Mouse (Mus musculus) lung, embryonic 16.5 days (tissue): ENCODE results near the gene Pald1. TPM values are rescaled to one million over a fixed set of nuclear protein-coding genes. Genes with fewer than 3 reads are reported as not detected.

Experiments used
- ATAC-seq: fragments of 200-750 bp; cut with Nextera tagmentation; 2 replicates; pipeline ENCODE4 v1.8.0; 2017; ENCODE audit warnings: low read depth, mild to moderate bottlenecking, moderate library complexity
- H3K27ac ChIP-seq: fragments of 300-500 bp; sonication (generic); 2 replicates; pipeline ENCODE4 v1.5.1; 2014; ENCODE audit warnings: mild to moderate bottlenecking, control low read depth, low read length
- H3K27me3 ChIP-seq: fragments of 300-500 bp; sonication (generic); 2 replicates; pipeline ENCODE4 v1.6.1; 2014; ENCODE audit warnings: low read depth, low read length, mixed read lengths; ENCODE audit not compliant: control insufficient read depth, insufficient read depth
- H3K36me3 ChIP-seq: fragments of 300-500 bp; sonication (generic); 2 replicates; pipeline ENCODE4 v1.6.1; 2014; ENCODE audit warnings: low read length; ENCODE audit not compliant: control insufficient read depth, insufficient read depth
- H3K4me1 ChIP-seq: fragments of 300-500 bp; sonication (generic); replicated peaks from 2 replicates; pipeline ENCODE4 v1.6.1; 2014; ENCODE audit warnings: low read length, mixed read lengths; ENCODE audit not compliant: control insufficient read depth, insufficient read depth
- H3K4me2 ChIP-seq: fragments of 300-500 bp; sonication (generic); 2 replicates; pipeline ENCODE4 v1.6.1; 2014; ENCODE audit warnings: low read depth, low read length, control low read depth
- H3K4me3 ChIP-seq: fragments of 300-500 bp; sonication (generic); 2 replicates; pipeline ENCODE4 v1.5.1; 2014; ENCODE audit warnings: mild to moderate bottlenecking, low read length, control low read depth
- H3K9ac ChIP-seq: fragments of 300-500 bp; sonication (generic); 2 replicates; pipeline ENCODE4 v1.6.1; 2014; ENCODE audit warnings: low read length, control low read depth
- H3K9me3 ChIP-seq: fragments of 300-500 bp; sonication (generic); 2 replicates; pipeline ENCODE4 v1.6.1; 2016; ENCODE audit warnings: low read length; ENCODE audit not compliant: control insufficient read depth
- WGBS: fragments of 180-500 bp; shearing (Covaris S2); extraction: QIAGEN DNeasy Blood & Tissue Kit; methylation state at CpG from one replicate; pipeline ENCODE4 v1.1.7; 2014; 5-methylcytosine and 5-hydroxymethylcytosine counted together
- polyA plus RNA-seq: library from polyadenylated mRNA; unstranded; fragments of >200 nt; fragmentation: Nextera tagmentation; extraction: Ambion mirVana; gene quantifications from 2 replicates; pipeline ENCODE4 v1.2.1, GENCODE M21; 2015

Gene Pald1
- polyA plus RNA-seq, 1 experiment from 2014 or later = 49.4 TPM

DNA sequence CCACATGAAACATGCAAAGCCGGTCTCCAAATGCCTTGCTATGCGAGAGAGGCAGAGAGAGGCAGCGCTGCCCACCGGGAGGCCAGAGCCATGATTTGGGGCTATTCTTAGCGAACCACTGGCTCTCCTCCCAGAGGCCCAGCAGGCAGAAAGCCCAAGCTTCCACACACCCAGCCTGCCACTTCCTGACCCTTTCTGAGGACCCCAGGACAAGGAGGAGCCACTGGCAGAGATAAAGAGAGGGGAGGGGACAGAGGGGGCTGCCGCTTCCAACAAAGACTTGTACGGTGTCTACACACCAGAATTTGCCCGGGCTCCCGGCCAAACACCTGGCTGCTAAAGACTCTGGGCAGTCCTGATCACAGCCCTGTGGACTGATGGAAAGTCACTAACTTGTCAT is 3.1 kb downstream of the Pald1 start:
- H3K27me3 ChIP-seq = no peaks in the 10 kb centered on the region
- H3K27ac ChIP-seq = peak overlapping the region; percentile 65
- H3K4me2 ChIP-seq = peak overlapping the region; percentile 90
- H3K4me1 ChIP-seq = peaks cover 42% of the 10 kb centered on the region
- WGBS = 9% methylated on average over 9 of the region's 9 CpGs
- peak overlapping the region; percentile 52 for H3K9ac ChIP-seq
- H3K9me3 ChIP-seq = no peaks in the 10 kb centered on the region
- H3K36me3 ChIP-seq = no peaks in the 10 kb centered on the region
- H3K4me3 ChIP-seq = peak overlapping the region; percentile 81
- ATAC-seq = peak; percentile 27

DNA sequence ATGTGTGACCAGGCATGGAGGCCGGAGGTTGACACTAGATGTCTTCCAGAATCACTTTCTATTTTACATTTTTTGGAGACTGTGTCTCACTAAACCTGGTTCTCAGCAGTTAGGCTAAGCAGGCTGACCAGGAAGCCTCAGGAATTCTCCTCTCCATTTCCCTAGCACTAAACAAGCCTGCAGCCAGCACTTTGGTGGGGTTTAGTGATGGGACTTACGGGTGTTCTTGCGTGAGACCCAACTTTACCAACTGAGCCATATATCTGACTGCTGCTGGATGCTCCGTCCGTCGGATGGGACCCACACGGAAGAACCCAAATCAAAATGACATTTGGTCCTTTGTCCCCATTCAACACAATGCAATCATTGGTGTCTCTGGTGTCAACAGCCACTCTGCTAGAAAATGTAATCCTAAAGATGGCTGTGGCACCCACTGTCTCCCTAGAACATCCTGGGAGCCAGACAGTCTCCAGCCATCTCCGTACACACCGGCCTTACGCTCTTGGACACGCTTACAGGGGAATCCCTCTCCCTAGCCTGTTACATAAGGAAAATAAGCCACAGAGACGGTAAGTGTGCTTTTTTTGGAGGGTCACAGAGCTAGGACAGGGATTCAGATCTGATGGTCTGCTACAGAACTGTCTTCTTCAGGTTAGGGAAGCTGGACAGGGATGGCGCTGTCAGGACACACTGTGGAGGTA is 3.8 kb downstream of the Pald1 start:
- Histone ChIP-seq H3K9me3 (no peaks in the 10 kb centered on the region), H3K4me1 (peaks cover 42% of the 10 kb centered on the region), H3K4me2 (peak overlapping the region; percentile 90), H3K27ac (peak overlapping the region; percentile 65), H3K36me3 (no peaks in the 10 kb centered on the region), H3K4me3 (peak overlapping the region; percentile 81; the same call in 1 of the 2 replicates), H3K27me3 (no peaks in the 10 kb centered on the region), H3K9ac (peak overlapping the region; percentile 52; the same call in 1 of the 2 replicates)
- no peak for ATAC-seq
- WGBS = 84% methylated on average over 13 of the region's 13 CpGs

DNA sequence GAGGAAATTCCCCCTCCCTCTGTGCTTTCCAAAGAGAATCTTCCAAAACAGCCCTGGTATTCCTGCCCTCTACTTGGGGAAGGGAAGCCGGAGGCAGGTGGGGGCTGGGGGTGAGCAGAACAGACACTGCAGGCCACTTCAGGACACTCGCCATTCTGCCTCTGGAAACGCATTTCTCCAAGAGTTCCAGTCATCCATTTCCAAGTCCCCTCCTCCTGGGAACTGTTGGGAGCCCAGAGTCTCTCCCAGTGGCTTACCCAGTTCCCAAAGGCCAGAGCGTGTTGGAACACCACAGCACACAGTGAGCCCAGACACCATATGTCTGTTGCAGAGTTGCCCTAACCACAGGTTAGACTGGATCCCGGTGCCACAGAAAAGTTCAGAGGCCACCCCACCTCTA is 4.6 kb downstream of the Pald1 start:
- no peaks in the 10 kb centered on the region for H3K36me3 ChIP-seq
- no peaks in the 10 kb centered on the region for H3K27me3 ChIP-seq
- no peak overlapping the region for H3K4me2 ChIP-seq
- H3K27ac ChIP-seq = no peak overlapping the region
- WGBS = 76% methylated on average over 5 of the region's 5 CpGs
- no peaks in the 10 kb centered on the region for H3K9me3 ChIP-seq
- peaks cover 43% of the 10 kb centered on the region for H3K4me1 ChIP-seq
- no peak overlapping the region for H3K4me3 ChIP-seq
- no peak for ATAC-seq
- no peak overlapping the region for H3K9ac ChIP-seq

DNA sequence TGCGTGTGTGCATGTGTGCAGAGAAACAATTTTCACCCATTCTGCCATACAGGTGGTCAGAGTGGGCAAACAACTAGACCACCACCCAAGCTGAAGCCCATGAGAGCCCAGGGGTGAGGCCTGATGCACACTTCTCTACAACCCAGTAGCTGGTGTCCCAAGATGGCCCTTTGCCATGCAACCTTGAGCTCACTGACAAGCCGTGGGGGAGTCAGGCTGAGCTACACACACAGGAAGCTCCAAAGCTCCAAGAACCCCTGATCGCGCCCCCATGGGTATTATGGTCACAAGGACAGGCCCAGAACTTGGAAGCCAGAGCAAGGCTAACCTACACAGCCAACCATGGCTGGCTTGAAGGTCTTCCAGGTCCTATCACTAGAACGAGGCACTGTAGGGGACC is 5.3 kb downstream of the Pald1 start:
- Histone ChIP-seq H3K36me3 (no peaks in the 10 kb centered on the region), H3K4me2 (no peak overlapping the region), H3K27ac (no peak overlapping the region), H3K4me3 (no peak overlapping the region), H3K9ac (no peak overlapping the region), H3K4me1 (peaks cover 43% of the 10 kb centered on the region), H3K27me3 (no peaks in the 10 kb centered on the region), H3K9me3 (no peaks in the 10 kb centered on the region)
- ATAC-seq = no peak
- 88% methylated on average over 5 of the region's 5 CpGs for WGBS

DNA sequence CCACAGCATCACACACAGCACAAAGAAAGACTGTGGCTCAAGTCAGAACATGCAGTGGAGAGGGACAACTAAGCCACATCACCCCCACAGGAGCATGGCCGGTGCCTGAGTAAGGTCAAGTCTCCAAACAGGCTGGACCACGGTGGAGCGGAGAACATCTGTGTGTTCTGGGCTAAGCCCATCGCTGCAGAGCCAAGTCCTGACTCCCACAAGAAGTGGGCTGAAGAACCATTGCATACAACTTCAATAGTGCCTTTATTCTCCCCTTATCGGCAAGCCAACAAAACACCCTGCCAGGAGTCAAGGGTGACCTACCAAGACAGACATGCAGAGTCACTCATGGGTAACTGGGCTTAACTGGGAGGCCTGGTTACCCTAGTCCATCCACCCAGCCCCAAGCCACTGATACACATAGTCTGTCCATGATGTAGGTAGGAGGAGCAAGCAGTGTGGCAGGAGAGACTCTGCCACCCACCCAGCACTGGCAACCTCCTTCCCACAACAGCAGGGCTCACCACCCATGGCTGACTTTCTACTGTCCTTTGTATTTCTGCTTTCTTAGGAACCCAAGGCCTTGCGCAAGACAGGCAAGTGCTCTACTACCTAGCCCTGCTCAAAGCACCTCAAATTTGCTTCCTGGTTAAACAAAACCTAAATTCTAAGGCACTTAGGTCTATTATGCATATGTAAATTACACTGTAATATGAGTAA is 8.4 kb downstream of the Pald1 start:
- H3K4me1 ChIP-seq = peaks cover 50% of the 10 kb centered on the region
- H3K36me3 ChIP-seq = no peaks in the 10 kb centered on the region
- H3K9me3 ChIP-seq = no peaks in the 10 kb centered on the region
- H3K27ac ChIP-seq = peak overlapping the region; percentile 33
- no peak overlapping the region for H3K4me3 ChIP-seq
- ATAC-seq = no peak
- no peak overlapping the region for H3K4me2 ChIP-seq
- 45% methylated on average over 6 of the region's 6 CpGs for WGBS
- H3K9ac ChIP-seq = no peak overlapping the region
- no peaks in the 10 kb centered on the region for H3K27me3 ChIP-seq

DNA sequence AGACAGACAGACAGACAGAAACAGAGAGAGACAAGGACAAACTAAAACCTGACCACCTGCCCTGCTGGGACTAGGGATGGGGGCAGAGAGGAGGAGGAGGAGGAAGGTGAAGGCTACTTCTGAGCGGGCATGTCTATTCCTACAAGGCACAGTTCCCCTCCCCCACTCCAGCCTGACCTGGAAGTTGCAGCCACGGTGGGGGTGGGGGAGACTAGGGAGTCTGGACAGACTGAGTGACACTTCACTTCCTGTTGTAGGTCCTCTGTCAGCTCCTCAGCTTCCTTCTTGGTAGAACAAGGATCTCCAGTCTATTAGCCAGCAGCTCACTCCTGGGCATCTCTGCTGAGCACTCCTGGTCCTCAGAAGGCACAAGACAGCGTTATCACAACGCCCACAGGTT is 9.3 kb downstream of the Pald1 start:
- Histone ChIP-seq H3K4me2 (no peak overlapping the region), H3K9me3 (no peaks in the 10 kb centered on the region), H3K27ac (peak overlapping the region; percentile 33), H3K36me3 (no peaks in the 10 kb centered on the region), H3K27me3 (no peaks in the 10 kb centered on the region), H3K4me1 (peaks cover 46% of the 10 kb centered on the region), H3K4me3 (no peak overlapping the region), H3K9ac (no peak overlapping the region)
- no peak for ATAC-seq
- 16% methylated on average over 4 of the region's 4 CpGs for WGBS

DNA sequence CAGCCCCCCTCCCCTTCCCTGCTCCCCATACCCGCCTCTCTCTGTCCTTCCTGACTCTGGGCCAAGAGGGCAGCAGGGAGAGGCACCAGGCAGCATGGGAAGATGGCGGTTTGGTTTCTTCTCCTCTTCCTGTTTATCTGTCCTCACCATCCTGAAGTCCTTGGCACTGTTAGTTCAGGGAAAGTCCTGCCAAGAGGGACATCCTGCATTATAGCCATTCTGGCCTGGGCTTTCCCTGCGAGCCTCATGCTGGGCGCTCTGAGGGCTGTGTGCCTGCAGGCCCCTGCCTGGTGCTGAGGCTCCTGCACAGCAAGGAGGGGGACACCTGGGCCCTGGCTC is 10.8 kb downstream of the Pald1 start:
- Histone ChIP-seq H3K27me3 (no peaks in the 10 kb centered on the region), H3K27ac (peak overlapping the region; percentile 78), H3K4me3 (no peak overlapping the region), H3K36me3 (no peaks in the 10 kb centered on the region), H3K9ac (no peak overlapping the region), H3K4me1 (peaks cover 41% of the 10 kb centered on the region), H3K4me2 (no peak overlapping the region), H3K9me3 (no peaks in the 10 kb centered on the region)
- ATAC-seq = peak; percentile 39
- 55% methylated on average over 4 of the region's 4 CpGs for WGBS

DNA sequence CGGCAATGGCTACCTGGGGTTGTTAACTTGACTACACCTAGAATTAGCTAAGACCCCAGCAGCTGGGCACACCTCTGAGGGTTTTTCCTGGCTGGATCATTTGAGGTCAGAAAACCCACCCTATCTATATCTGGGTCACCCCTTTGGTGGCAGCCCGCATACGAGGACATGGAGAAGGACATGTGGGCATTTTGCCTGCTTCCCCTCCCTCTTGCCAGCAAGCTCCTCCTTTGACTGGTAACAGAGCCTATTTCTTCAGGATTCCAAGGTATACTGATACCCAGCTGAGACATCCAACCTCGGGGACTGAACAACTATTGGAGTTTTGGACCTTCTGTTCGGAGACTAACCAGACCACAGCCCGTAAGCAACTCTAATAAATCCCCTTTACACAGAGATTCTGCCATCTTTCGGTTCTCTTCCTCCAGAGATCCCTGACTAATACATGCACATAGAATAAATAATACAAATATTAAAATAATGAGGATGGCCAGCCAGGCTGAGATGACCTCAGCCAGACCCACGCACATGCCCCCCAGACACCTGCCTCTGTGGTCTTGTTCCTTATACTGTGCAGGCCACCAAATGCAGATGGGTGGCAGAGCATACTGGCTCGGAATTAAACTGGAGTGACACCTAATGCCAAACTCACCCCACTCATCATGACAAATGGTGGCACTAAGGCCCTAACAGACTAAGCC is 11.3 kb downstream of the Pald1 start:
- Histone ChIP-seq H3K36me3 (no peaks in the 10 kb centered on the region), H3K4me1 (peaks cover 46% of the 10 kb centered on the region), H3K4me2 (no peak overlapping the region), H3K4me3 (no peak overlapping the region), H3K9me3 (no peaks in the 10 kb centered on the region), H3K9ac (no peak overlapping the region), H3K27ac (peak overlapping the region; percentile 78), H3K27me3 (no peaks in the 10 kb centered on the region)
- no peak for ATAC-seq
- 75% methylated on average over 9 of the region's 9 CpGs for WGBS

DNA sequence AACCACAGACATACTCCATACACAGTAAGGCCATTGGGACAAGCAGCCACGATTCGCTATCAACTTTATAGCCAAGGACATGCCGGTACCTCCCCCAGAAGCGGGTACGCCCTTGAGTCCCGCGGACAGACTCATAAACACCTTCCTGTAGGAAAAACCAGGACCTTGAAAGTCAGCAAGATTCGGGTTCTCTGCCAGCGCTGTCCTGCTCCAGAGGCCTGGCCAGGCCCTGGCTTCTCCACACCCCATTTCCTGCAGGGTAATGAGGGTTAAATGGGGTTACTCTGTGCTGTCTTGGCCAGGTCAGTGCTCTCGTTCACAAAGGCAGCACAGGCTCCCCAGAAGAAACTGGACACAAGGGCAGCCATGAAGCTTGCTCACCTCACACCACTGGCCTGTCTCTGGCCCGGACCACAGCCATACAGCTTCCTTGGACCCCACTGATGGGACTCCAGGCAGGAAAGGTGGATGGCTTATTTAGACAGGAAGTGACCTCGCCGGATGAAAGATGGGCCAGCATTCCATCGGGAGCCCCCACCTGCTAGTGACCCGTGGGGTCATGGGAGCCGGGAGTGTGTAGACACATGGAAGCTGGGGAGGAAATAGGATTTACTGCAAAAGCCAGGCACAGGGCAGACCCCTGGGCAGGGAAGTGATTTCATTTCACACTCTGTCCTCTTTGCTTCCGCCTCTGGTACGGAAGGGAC is 12.9 kb downstream of the Pald1 start:
- Histone ChIP-seq H3K27me3 (no peaks in the 10 kb centered on the region), H3K4me3 (no peak overlapping the region), H3K4me1 (peaks cover 55% of the 10 kb centered on the region), H3K4me2 (peak overlapping the region; percentile 13; the same call in 1 of the 2 replicates), H3K27ac (peak overlapping the region; percentile 78), H3K9me3 (no peaks in the 10 kb centered on the region), H3K9ac (no peak overlapping the region; the same call in 1 of the 2 replicates), H3K36me3 (no peaks in the 10 kb centered on the region)
- 51% methylated on average over 18 of the region's 18 CpGs for WGBS
- ATAC-seq = peak; percentile 43
